Mouse (Mus musculus) cerebellum, adult 2 months (tissue): ENCODE data around the gene Usp36. TPM values are rescaled to one million over a fixed set of nuclear protein-coding genes. Genes with fewer than 3 reads are reported as not detected.

ENCODE experiments used
- DNase-seq, 2 experiments: peaks; one replicate each; pipeline ENCODE4 v3.0.0; 2021
- H3K27ac ChIP-seq: fragments of 200-500 bp; 2 replicates; pipeline ENCODE4 v1.5.1; 2012; ENCODE audit warnings: low read length, control low read depth, inconsistent platforms; ENCODE audit not compliant: insufficient read depth
- H3K27me3 ChIP-seq: fragments of 200-500 bp; 2 replicates; pipeline ENCODE4 v1.6.1; 2012; ENCODE audit warnings: inconsistent platforms, mild to moderate bottlenecking, low read length, moderate library complexity; ENCODE audit not compliant: control insufficient read depth, insufficient read depth
- H3K4me1 ChIP-seq: fragments of 200-500 bp; 2 replicates; pipeline ENCODE4 v1.6.1; 2011; ENCODE audit warnings: low read length; ENCODE audit not compliant: control insufficient read depth, insufficient read depth
- H3K4me3 ChIP-seq: fragments of 200-500 bp; replicated peaks from 2 replicates; pipeline ENCODE3; 2011; ENCODE audit warnings: mild to moderate bottlenecking, low read depth, low read length, control low read depth; ENCODE audit not compliant: insufficient read depth
- CTCF ChIP-seq: fragments of 200-500 bp; IDR thresholded peaks from 2 replicates; pipeline ENCODE4 v1.5.1; 2011; ENCODE audit warnings: low read depth, mild to moderate bottlenecking, control low read depth, low read length, moderate library complexity, borderline replicate concordance; ENCODE audit not compliant: insufficient read depth
- POLR2A ChIP-seq: fragments of 200-500 bp; IDR thresholded peaks from 2 replicates; pipeline ENCODE4 v1.6.1; 2011; ENCODE audit warnings: low read length, control low read depth, borderline replicate concordance; ENCODE audit not compliant: insufficient read depth
- WGBS: fragments of 180-500 bp; shearing (Covaris S2); methylation state at CpG from one replicate; pipeline ENCODE4 v1.1.7; 2018; 5-methylcytosine and 5-hydroxymethylcytosine counted together
- polyA plus RNA-seq: library from polyadenylated mRNA; depleted of rRNA; stranded (reverse); fragments of >200 nt; gene quantifications from 2 replicates; pipeline ENCODE4 v1.2.3, GENCODE M21; 2012

Gene Usp36
- polyA plus RNA-seq, 1 experiment = 33.8 TPM

- H3K4me3 ChIP-seq = no peak overlapping the region
Observed at GRCm38 (mm10) chr11:118223416-118224067, 66.5 kb downstream of the Usp36 start.

GRCm38 (mm10) chr11:118222917-118223316 lies 67.1 kb downstream of the Usp36 start:
- DNase-seq = no peak
- H3K4me3 ChIP-seq = no peak overlapping the region
- WGBS = 59% methylated on average over 5 of the region's 5 CpGs
- no peak overlapping the region for H3K27ac ChIP-seq
- H3K27me3 ChIP-seq = no peaks in the 10 kb centered on the region
- TF ChIP-seq POLR2A (no peak), CTCF (no peak)
- H3K4me1 ChIP-seq = peaks cover 21% of the 10 kb centered on the region

More at GRCm38 (mm10) chr11:118223416-118224067, 66.5 kb downstream of the Usp36 start:
- Histone ChIP-seq H3K27ac (no peak overlapping the region), H3K4me1 (peaks cover 21% of the 10 kb centered on the region), H3K27me3 (no peaks in the 10 kb centered on the region)
- TF ChIP-seq CTCF (no peak), POLR2A (no peak)
- WGBS = 77% methylated on average over 10 of the region's 10 CpGs
- DNase-seq = no peak

GRCm38 (mm10) chr11:118222351-118222885 lies 67.6 kb downstream of the Usp36 start:
- no peak for DNase-seq
- no peak overlapping the region for H3K4me3 ChIP-seq
- 65% methylated on average over 6 of the region's 6 CpGs for WGBS
- no peaks in the 10 kb centered on the region for H3K27me3 ChIP-seq
- TF ChIP-seq POLR2A = no peak
- TF ChIP-seq CTCF = no peak
- peaks cover 21% of the 10 kb centered on the region for H3K4me1 ChIP-seq
- H3K27ac ChIP-seq = no peak overlapping the region

GRCm38 (mm10) chr11:118220561-118221262 lies 69.3 kb downstream of the Usp36 start:
- DNase-seq = peak in 1 of 2 experiments; percentile 57
- no peaks in the 10 kb centered on the region for H3K27me3 ChIP-seq
- H3K27ac ChIP-seq = no peak overlapping the region
- 18% methylated on average over 7 of the region's 7 CpGs for WGBS
- TF ChIP-seq CTCF (peak; percentile 57; the same call in 1 of the 2 replicates), POLR2A (no peak)
- H3K4me3 ChIP-seq = no peak overlapping the region
- H3K4me1 ChIP-seq = peaks cover 28% of the 10 kb centered on the region

GRCm38 (mm10) chr11:118219066-118219465 lies 71.0 kb downstream of the Usp36 start:
- no peak for DNase-seq
- WGBS = 89% methylated on average over 4 of the region's 4 CpGs
- Histone ChIP-seq H3K27me3 (no peaks in the 10 kb centered on the region), H3K4me1 (peaks cover 25% of the 10 kb centered on the region), H3K4me3 (no peak overlapping the region), H3K27ac (no peak overlapping the region)
- TF ChIP-seq CTCF = no peak
- no peak for TF ChIP-seq POLR2A

GRCm38 (mm10) chr11:118216468-118216867 lies 73.6 kb downstream of the Usp36 start:
- WGBS = 81% methylated on average over 6 of the region's 6 CpGs
- no peaks in the 10 kb centered on the region for H3K27me3 ChIP-seq

GRCm38 (mm10) chr11:118215928-118216458 lies 74.1 kb downstream of the Usp36 start:
- H3K27ac ChIP-seq = no peak overlapping the region

More at GRCm38 (mm10) chr11:118216468-118216867, 73.6 kb downstream of the Usp36 start:
- no peak for TF ChIP-seq POLR2A
- TF ChIP-seq CTCF = no peak
- H3K4me1 ChIP-seq = peaks cover 26% of the 10 kb centered on the region
- H3K27ac ChIP-seq = no peak overlapping the region
- no peak for DNase-seq
- H3K4me3 ChIP-seq = no peak overlapping the region

GRCm38 (mm10) chr11:118212636-118213112 lies 77.4 kb downstream of the Usp36 start:
- peak in 1 of 2 experiments; percentile 47 for DNase-seq
- WGBS = 31% methylated on average over 7 of the region's 7 CpGs
- Histone ChIP-seq H3K4me3 (no peak overlapping the region), H3K4me1 (peaks cover 52% of the 10 kb centered on the region), H3K27me3 (no peaks in the 10 kb centered on the region), H3K27ac (peak overlapping the region; percentile 64)
- no peak for TF ChIP-seq POLR2A
- TF ChIP-seq CTCF = no peak

More at GRCm38 (mm10) chr11:118215928-118216458, 74.1 kb downstream of the Usp36 start:
- Histone ChIP-seq H3K27me3 (no peaks in the 10 kb centered on the region), H3K4me1 (peaks cover 31% of the 10 kb centered on the region), H3K4me3 (no peak overlapping the region)
- no peak for DNase-seq
- 62% methylated on average over 5 of the region's 5 CpGs for WGBS
- TF ChIP-seq POLR2A (no peak), CTCF (no peak)
